Mouse (Mus musculus) kidney, adult 2 months (tissue): ENCODE data around the gene Bmp4.

Source experiments
- CTCF ChIP-seq: fragments of 200-500 bp; conservative IDR thresholded peaks from 2 replicates; pipeline ENCODE4 v1.5.1; 2011; ENCODE audit warnings: low read depth, mild to moderate bottlenecking, control low read depth, low read length, moderate library complexity, mixed read lengths; ENCODE audit not compliant: insufficient read depth, insufficient read length
- POLR2A ChIP-seq: fragments of 200-500 bp; IDR thresholded peaks from one replicate; pipeline ENCODE4 v1.6.1; 2011; ENCODE audit warnings: low read depth, low read length, control low read depth

GRCm38 (mm10) chr14:46410557-46411120, 20.2 kb upstream of the Bmp4 start:
- no peak for TF ChIP-seq POLR2A
- TF ChIP-seq CTCF: no peak
